Mouse (Mus musculus) kidney, postnatal 36 days (tissue): ENCODE data around the gene Crebrf.

ENCODE experiments used
- DNase-seq, 2 experiments: peaks; one replicate each; pipeline ENCODE4 v3.0.0; 2021 to 2022; ENCODE audit warnings: mixed read lengths in 2 of 2

The Crebrf gene

DNA sequence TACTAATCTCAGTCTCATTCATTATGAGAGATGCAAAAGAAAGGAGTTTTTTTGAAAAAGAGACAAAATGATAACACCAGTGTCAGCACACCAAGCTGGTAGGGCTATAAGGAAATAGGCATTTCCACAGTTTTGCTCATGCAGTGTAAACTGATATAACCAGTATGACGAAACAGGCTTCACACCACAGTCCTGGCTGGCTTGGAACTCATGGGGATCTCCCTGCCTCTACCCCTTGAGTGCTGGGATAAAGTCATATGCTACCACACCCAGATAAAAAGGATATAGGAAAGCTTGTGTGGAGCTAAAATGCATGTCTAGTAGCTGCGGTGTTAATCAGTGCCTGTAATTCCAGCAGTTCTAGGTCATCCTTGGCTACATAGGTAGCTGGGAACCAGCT lies 64.0 kb downstream of the Crebrf start:
- no peak for DNase-seq

DNA sequence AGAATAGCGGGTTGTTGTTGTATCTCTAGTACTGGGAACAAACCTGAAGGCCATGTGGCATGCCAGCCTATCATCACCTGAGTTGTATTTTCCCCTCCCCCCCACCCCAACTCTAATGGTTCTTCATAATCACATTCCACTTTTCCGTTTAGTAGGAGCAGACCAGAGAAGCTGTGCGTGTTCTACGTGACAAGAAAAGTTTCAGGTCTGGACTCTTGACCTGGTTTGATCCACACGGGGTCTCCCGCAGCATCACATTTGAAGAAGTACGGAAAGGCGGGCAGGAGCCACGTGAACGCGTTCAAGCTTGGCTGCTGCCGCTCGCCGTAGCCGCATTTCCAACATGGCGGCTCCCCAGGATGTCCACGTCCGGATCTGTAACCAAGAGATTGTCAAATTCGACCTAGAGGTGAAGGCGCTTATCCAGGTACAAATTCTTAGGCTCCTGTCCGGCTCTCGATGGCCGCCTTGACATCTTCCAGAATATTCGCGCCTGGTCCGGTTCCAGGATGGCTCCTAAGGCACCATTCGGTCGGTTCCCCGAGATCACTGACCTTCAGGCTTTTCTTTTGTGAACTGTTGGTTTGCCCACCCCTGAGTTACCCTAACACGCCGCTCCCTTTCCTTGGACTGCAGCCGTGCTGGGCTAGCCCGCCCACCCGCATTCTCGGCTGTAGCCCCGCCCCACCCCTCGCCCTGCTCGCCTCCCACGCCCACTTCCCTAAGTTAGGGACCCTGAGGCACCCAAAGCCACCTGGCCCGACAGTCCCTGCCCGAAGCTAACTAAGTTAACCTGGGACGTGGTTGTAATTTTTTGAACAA lies 65.5 kb downstream of the Crebrf start, which contains the start of gene Bnip1:
Gene Bnip1 (plus strand): TSS at position 317 of the 822 bp plus-strand sequence.
- peak; percentile 81 to 90 for DNase-seq

DNA sequence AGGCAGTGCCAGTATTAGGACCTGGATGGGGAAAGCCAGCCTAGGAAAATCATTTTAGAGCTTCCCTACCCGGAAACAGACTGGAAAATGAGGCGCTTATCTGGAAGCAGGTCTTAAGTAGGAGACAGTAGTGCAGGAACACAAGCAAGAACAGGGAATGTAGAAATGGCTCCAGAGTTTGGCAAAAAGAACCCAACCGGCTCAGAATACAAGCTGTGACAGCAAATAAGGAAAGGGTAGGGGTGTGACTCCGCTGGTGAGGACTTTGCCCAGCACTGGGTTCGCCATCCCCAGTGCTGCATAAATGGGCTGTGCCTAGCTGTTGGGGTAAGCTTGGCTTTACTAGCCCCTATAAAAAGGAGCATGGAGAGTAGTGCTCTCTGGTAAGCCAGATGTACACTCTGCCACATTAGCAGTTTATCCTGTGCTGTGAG lies 66.2 kb downstream of the Crebrf start:
- DNase-seq: peak; percentile 14 to 47

DNA sequence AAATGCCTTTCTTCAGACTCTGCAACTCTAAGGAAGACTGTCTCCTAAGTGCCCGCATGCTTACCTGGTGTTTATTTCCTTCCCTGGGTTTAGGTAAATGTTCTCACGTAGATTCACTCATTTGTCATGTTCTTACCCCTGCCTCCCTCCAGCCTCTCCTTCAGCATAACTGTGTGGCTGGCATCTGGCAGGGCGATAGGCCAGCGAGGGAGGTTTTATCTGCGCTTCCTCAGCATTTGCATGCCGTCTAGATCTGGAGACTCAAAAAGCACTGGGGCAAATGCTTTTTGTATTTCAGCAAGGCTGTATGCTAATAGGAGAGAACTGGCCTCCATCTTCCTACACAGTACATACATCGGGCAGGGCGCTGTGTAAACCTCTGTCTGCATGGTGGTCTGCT lies 69.1 kb downstream of the Crebrf start:
- no peak for DNase-seq

DNA sequence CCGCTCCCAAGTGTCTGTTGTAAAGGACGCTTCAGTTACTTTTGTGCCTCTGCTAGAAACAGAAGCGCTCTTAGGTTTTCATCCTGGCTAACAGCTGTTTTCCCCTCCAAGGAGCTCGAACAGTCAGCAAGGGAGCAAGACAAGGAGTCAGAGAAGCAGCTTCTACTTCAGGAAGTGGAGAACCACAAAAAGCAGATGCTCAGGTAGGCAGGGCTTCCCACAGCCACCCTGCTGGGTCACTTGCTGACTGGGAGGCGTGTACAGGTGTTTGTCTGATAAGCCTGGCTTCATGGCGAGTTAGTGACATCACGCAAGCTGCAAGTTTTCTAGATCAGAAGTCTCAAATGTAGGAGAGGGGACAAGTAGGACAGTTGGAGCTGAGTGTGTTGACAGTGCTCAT lies 71.1 kb downstream of the Crebrf start:
- DNase-seq: no peak

DNA sequence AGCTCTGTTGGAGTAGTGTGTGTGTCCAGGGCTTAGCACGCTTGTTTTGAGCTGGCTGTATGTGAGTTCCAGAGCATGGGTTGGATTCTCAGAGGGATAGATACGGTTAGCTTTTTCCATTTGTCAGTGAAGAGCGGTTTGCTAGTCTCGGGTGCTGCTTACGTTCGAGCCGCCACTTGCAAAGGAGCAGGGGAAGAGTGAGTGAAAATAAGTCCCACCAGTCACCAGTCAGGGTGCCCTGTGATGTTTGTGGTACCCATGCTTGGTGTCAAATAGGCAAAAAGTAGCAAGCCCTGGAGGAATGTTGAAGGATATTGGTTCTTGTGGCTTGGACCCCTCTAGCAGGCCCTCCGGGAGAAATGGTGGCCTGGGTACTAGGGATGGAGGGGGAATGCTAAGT lies 73.5 kb downstream of the Crebrf start:
- no peak for DNase-seq

DNA sequence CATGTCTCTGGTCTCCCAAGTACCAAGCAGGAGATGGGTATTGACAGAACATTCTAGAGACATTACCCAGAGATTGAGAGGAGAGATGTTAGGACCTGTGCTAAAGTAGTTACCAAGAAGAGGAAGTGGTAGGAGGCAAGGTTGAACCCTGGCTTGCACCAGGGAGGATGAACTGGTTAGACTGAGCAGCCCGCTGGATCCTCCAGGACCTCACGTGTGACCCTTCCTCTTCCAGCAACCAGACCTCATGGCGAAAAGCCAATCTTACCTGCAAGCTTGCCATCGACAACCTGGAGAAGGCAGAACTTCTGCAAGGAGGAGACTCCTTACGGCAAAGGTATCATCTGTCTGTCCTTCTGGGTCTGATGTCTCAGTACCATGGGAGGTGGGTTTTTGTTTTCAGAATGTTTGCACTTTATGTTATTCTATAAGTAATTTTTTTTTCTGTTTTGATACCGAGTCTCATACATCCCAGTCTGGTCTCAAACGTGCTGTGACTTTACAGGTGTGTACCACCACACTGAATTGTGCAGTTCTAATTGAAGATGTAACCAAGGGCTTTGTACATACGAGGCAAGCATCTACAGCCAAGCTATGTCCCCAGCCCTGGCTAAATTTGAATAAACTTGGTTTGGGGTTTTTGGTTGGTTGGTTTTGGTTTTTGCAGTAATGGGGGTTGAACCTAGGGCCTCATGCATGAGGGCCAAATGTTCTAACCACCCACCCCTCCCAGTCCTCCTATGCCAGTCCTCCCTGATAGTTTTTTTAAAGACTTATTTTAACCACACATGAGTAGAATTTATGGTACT lies 74.2 kb downstream of the Crebrf start:
- DNase-seq: no peak

DNA sequence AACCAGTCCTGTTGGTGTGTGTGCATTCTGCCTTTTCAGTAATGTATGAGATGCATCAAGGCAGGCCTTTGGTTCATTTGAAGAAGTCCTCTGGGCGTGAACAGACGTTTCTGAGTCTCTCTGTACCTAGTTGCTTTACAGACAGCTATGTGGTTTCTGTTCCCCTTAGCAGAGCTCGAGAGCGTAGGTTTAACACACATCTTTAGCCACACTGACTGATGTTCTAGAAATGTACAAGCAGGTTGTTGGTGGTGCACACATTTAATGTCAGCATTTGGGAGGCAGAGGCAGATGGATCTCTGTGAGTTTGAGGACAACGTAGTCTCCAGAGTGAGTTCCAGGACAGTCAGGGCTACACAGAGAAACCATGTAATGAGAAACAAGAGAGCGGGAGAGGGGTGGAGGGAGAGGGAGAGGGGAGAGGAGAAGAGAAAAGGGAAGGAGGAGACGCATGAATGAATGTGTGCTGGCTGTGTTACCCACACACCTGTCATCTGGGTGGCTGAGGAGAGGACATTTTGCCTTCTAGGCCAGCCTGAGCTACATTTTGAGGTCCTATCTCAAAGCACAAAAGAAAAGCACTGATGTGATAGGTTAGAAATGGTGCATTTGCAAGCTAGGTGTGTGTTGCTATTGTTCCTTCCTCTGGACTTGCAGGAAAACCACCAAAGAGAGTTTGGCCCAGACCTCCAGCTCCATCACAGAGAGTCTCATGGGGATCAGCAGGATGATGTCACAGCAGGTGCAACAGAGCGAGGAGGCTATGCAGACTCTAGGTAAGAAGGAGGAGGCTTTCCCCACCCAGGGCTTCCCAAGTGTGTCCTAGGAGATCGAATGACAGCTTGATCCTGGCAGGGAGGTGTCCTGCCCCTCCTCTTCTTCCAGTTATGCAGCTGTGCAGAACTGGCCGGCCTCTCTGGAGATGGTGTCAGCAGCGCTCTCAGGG lies 75.1 kb downstream of the Crebrf start:
- DNase-seq: no peak

DNA sequence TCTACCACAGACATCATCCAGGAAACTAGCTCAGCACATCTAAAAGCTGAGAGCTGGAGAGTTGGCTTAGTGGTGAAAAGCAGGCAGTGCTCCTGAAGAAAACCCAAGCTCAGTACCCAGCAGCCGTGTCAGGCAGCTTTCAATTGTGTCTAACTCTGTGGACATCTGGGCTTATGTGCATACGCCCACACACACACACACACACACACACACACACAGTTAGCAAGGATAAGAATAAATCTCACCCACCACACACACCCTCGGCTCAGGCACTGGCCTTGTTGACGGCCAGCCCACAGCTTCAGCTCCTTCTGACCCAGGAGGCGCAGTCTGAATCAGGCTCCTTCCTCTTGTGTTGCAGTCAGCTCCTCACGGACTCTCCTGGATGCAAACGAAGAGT lies 76.1 kb downstream of the Crebrf start:
- no peak for DNase-seq

DNA sequence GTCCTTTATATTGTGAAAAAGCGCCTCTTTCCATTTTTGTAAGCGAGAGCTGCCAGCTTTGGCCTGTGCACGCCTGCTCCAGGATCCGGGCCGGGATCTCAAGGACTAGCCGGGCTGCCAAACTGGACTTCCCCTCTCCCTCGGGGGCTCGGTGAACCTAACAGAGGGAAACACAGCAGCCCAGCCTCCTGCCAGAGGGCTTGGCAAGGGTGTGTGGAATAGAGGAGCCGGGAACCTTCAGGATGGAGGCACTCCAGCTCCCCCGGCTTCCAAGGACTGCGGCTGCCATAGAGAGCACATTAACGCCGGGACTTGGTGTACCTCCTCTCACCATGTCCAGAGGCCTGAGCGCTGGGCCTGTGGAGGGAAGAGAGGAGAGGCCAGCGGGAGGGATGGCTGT lies 76.6 kb downstream of the Crebrf start:
- DNase-seq: no peak

DNA sequence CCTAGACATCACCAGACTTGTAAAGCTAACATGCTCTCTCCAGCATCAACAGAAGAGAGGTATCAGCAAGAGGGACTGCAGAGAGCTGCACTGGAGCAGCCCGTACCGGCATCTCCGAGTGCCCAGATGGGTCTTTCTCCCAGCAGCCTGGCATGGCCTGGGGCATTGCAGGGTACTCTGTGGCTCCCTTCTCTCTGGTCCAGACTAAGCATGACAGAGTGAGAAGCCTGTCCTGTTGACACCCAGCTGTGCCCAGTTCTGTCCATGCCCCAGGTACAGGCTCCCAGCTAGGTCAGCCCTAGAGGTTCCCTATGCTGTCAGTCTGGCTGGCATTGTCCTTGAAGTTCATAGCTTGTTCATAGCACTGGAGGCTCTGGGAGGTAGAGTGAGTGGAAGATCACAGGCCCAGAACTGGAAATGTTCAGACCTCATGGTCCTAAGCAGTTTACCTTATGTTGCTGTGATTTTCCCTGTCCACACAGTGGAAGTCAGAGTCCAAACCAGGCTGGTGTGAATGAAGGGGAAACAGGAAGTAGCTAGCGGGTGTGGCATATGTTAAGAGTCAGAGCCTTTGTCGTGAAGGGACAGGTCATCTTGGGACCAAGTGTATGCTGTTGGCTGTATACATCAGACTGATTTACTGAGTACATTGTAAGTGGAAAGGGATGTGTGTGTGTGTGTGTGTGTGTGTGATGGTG lies 77.8 kb downstream of the Crebrf start:
- DNase-seq: no peak

DNA sequence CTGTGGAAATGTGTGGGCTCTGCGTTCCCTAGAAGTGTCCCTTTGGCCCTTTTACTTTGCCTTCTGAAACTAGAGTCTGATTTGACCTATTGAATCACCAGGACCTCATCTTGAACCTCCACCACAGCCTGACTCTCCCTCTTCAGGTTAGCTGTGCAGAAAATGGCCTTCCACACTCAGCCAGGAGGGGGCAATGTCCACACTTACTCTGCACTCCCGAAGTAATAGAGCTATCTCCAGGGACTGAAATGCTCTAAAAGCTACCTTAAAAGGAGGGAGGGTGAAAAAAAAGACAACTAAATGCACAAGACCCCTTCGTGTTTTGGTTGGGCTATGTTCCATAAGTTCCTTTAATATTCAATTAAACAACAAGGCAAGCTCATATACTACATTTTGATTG lies 79.3 kb downstream of the Crebrf start:
- DNase-seq: peak; percentile 55 to 84

DNA sequence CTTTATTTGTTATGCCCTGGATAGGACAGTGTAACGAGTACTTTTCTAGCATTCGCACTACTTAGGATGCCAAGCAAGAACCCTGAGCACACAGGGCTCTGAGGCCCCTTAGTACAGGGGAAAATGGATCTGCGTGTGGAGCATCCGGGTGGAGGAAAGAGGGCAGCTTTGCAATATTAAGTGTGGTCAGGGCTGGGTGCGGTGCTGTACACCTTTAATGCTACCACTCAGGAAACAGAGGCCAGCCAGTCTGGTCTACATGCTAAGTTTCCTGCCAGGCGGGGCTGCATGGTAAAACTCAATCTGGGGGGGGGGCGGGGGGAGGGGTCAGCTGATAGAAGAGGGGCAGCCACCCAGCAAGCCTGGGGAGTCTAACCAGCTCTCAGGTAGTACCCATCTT lies 79.9 kb downstream of the Crebrf start:
- DNase-seq: no peak

DNA sequence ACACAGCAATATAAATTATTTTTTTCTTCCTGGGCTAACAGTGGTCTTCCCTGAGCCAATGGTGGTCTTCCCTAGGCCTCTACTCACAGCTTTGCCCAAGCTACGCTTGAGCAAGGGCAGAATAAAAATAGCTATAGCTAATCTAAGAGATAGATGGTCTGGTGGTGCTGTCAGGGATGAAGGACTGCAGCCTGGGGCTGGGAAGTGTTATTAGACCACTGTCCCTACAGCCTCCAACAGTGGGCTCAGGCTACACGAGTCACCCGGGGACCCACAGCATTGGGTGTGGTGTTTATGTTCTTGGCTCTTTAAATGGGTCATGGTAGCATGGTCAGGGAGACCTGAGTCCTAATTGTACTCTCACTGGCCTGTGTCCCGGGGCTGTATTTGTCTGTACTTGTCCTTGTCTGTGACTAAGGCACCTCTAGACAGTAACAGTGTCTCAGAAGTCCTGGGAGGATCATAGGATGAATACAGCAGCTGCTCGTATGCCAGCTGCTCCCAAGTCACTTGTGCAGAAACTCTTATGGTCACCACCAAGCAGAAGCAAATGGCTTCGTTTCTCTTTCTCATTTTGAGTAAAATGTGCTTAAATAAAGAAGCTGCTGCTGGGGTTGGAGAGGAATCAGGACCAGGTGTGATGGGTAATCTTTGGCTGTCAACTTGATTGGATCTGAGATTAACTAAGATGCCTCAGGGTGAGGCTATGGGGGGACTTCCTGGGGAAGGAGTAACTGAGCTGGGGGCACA lies 82.1 kb downstream of the Crebrf start:
- no peak for DNase-seq

DNA sequence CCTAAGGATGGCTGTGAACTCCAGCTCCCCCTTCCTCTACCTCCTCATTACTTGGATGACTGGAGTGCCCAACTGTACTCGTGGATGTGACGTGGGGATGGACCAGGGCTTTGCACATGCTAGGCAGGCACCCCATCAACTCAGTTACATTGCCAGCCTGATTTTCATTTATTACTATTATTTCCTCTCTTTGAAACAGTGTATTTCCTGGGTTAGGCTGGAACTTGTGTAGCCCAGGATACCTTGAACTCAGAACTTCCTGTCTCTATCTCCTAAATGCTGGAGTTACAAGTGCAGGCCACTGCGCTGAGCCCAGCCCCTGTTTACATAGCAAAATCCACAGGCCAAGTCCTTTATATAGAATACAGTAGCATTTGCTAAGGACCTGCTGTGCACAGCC lies 87.4 kb downstream of the Crebrf start:
- no peak for DNase-seq

DNA sequence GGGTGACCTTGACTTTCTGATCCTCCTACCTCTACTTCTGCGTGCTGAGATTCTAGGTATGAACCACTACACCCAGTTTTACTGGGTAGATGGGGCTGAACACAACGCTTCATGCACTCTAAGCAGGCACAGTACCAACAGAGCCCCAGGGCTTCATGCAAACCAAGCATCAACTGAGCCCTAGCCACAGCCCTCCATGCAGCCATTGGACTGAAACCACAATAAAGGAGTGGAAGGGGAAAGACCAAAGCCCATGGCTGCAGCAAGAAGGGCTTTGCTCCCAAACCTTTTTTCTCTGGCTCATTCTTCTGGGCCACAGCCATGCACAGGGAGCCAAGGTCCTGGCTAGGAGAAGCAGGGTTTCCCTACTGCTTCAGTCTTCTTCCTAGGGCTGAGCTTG lies 97.2 kb downstream of the Crebrf start:
- no peak for DNase-seq

DNA sequence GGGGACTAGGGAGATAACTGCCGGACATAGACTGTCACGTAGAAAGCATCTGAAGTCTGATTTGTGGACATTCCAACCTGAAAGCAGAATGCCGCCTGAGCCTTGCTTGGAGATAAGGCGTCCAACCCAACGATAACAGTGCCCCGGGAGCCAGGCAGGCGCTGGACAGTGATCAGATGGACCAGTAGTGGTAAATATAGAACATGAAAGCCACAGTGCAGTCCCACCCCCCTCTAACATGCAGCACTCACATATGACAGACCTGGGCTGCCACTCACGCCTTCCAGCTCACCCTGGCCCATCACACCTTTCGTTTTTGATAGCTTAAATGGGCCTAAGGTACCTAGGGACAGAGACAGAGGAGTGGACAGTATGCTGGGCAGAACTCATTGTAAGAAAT lies 98.0 kb downstream of the Crebrf start:
- no peak for DNase-seq

DNA sequence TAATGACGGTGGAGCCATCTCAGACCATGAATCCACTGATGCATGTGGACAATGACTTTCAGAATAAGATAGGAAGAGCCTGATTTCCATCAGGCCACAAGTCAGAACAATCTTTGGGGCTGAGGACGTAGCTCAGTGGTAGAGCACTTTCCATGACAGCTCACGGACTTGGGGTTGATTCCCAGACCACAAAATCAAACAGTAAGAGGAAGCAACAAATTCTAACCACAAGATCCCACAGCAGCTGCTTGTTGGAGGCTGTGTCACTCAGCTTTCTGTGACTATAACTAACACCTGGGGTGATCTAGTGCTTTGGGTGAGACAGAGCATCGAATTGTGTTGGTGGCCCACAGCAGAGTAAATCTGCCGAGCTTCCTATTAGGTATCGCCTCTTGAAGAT lies 101.4 kb downstream of the Crebrf start:
- no peak for DNase-seq

DNA sequence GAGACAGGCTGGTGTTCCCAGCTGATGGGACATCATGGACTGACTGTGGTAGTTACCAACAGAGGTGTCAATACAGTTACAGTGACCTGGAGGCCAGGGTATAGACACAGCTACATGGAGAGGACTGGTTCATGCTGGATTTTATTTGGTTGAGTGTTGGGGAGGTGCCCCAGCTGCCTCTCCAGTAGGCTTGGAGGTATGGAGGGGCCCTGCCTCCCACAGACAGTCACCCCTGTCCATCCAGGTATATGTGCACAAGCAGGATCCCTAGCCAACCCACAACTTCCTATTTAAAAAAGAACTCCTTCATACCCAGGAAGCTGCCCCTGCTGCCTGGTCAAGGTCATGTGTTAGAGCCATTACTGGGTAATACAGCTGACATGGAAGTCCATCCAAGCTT lies 102.3 kb downstream of the Crebrf start:
- no peak for DNase-seq

DNA sequence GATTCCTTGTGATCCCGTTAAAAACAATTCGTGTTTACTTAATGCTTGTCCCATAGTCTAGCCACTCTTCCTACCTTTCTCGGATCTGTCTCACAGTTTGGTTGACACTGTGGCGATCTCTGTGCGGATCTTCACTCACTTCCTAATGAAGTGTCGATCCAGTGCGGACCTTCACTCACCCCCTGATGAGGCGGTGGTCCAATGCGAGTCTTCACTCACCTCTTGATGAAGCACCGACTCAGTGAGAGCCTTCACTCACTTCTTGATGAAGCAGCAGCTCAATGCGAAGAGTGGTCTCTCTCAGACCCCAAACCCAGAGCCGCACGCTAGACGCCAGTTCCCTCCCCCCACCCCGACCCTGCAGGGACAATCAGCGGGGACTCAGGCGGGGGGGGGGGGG lies 110.7 kb downstream of the Crebrf start:
- no peak for DNase-seq
